Mouse (Mus musculus) liver, embryonic 16.5 days (tissue): ENCODE measurements around the gene Jmy. TPM values are rescaled to one million over a fixed set of nuclear protein-coding genes. Genes with fewer than 3 reads are reported as not detected.

Experiments used
- ATAC-seq: fragments of 200-750 bp; cut with Nextera tagmentation; 2 replicates; pipeline ENCODE4 v1.8.0; 2017; ENCODE audit warnings: low read depth, mild to moderate bottlenecking, moderate number of reproducible peaks, moderate library complexity
- H3K27ac ChIP-seq: fragments of 300-500 bp; sonication (generic); 2 replicates; pipeline ENCODE4 v1.5.1; 2014; ENCODE audit warnings: mild to moderate bottlenecking, low read length
- H3K27me3 ChIP-seq: fragments of 300-500 bp; sonication (generic); 2 replicates; pipeline ENCODE4 v1.6.1; 2014; ENCODE audit warnings: low read depth, low read length, mixed read lengths; ENCODE audit not compliant: control insufficient read depth, insufficient read depth
- H3K36me3 ChIP-seq: fragments of 300-500 bp; sonication (generic); 2 replicates; pipeline ENCODE4 v1.6.1; 2014; ENCODE audit warnings: mild to moderate bottlenecking; ENCODE audit not compliant: control insufficient read depth, insufficient read depth
- H3K4me1 ChIP-seq: fragments of 300-500 bp; sonication (generic); 2 replicates; pipeline ENCODE4 v1.6.1; 2014; ENCODE audit warnings: low read depth, low read length, mixed read lengths; ENCODE audit not compliant: control insufficient read depth
- H3K4me2 ChIP-seq: fragments of 300-500 bp; sonication (generic); 2 replicates; pipeline ENCODE4 v1.6.1; 2014; ENCODE audit warnings: low read depth, low read length, mixed read lengths
- H3K4me3 ChIP-seq: fragments of 300-500 bp; sonication (generic); 2 replicates; pipeline ENCODE4 v1.5.1; 2014; ENCODE audit warnings: low read depth, mild to moderate bottlenecking, low read length
- H3K9ac ChIP-seq: fragments of 300-500 bp; sonication (generic); 2 replicates; pipeline ENCODE4 v1.6.1; 2014; ENCODE audit warnings: low read depth, low read length
- H3K9me3 ChIP-seq: fragments of 300-500 bp; sonication (generic); replicated peaks from 2 replicates; pipeline ENCODE4 v1.6.1; 2016; ENCODE audit warnings: low read length; ENCODE audit not compliant: control insufficient read depth
- WGBS: fragments of 180-500 bp; shearing (Covaris S2); extraction: QIAGEN DNeasy Blood & Tissue Kit; methylation state at CpG from one replicate; pipeline ENCODE4 v1.1.7; 2014; ENCODE audit not compliant: insufficient replicate concordance; 5-methylcytosine and 5-hydroxymethylcytosine counted together
- polyA plus RNA-seq: library from polyadenylated mRNA; unstranded; fragments of >200 nt; fragmentation: Nextera tagmentation; extraction: Ambion mirVana; gene quantifications from 2 replicates; pipeline ENCODE4 v1.2.1, GENCODE M21; 2015

Gene Jmy
- polyA plus RNA-seq, 1 experiment from 2014 or later = 1.3 TPM

- peaks cover 36% of the 10 kb centered on the region for H3K4me1 ChIP-seq
Observed at GRCm38 (mm10) chr13:93389242-93389625, 110.4 kb downstream of the Jmy start.

GRCm38 (mm10) chr13:93388594-93389241 lies 110.9 kb downstream of the Jmy start:
- ATAC-seq = peak; percentile 99
- H3K4me2 ChIP-seq = peak overlapping the region; percentile 64
- peak overlapping the region; percentile 54; the same call in 1 of the 2 replicates for H3K9ac ChIP-seq

More at GRCm38 (mm10) chr13:93389242-93389625, 110.4 kb downstream of the Jmy start:
- no peaks in the 10 kb centered on the region for H3K27me3 ChIP-seq
- H3K36me3 ChIP-seq = peaks cover 3% of the 10 kb centered on the region; the same call in 1 of the 2 replicates
- peak overlapping the region; percentile 34 for H3K9ac ChIP-seq
- no peak for ATAC-seq
- no peaks in the 10 kb centered on the region for H3K9me3 ChIP-seq
- peak overlapping the region; percentile 64; the same call in 1 of the 2 replicates for H3K4me2 ChIP-seq
- H3K27ac ChIP-seq = peak overlapping the region; percentile 96
- 30% methylated on average over 2 of the region's 2 CpGs for WGBS
- no peak overlapping the region for H3K4me3 ChIP-seq

GRCm38 (mm10) chr13:93387440-93387839 lies 112.2 kb downstream of the Jmy start:
- no peaks in the 10 kb centered on the region for H3K9me3 ChIP-seq
- no peaks in the 10 kb centered on the region for H3K36me3 ChIP-seq
- no peak overlapping the region for H3K4me3 ChIP-seq
- 0 out of 2 replicates have a peak overlapping the region, but pooled peaks have one; percentile 31 for H3K9ac ChIP-seq
- peak overlapping the region; percentile 85 for H3K27ac ChIP-seq
- no peak for ATAC-seq
- no peak overlapping the region for H3K4me2 ChIP-seq
- H3K27me3 ChIP-seq = no peaks in the 10 kb centered on the region
- peaks cover 48% of the 10 kb centered on the region for H3K4me1 ChIP-seq
- 82% methylated on average over 5 of the region's 5 CpGs for WGBS

More at GRCm38 (mm10) chr13:93388594-93389241, 110.9 kb downstream of the Jmy start:
- peak overlapping the region; percentile 33 for H3K4me3 ChIP-seq
- 19% methylated on average over 7 of the region's 7 CpGs for WGBS
- H3K36me3 ChIP-seq = peaks cover 2% of the 10 kb centered on the region; the same call in 1 of the 2 replicates
- H3K27ac ChIP-seq = peak overlapping the region; percentile 96
- H3K4me1 ChIP-seq = peaks cover 40% of the 10 kb centered on the region
- no peaks in the 10 kb centered on the region for H3K9me3 ChIP-seq
- no peaks in the 10 kb centered on the region for H3K27me3 ChIP-seq

GRCm38 (mm10) chr13:93385147-93385546 lies 114.5 kb downstream of the Jmy start:
- peak overlapping the region; percentile 33; the same call in 1 of the 2 replicates for H3K27ac ChIP-seq

GRCm38 (mm10) chr13:93384481-93384880 lies 115.1 kb downstream of the Jmy start:
- H3K4me3 ChIP-seq = no peak overlapping the region
- WGBS = 63% methylated on average over 1 of the region's 1 CpGs
- H3K27me3 ChIP-seq = no peaks in the 10 kb centered on the region
- H3K36me3 ChIP-seq = no peaks in the 10 kb centered on the region
- peak overlapping the region; percentile 33; the same call in 1 of the 2 replicates for H3K27ac ChIP-seq
- H3K9ac ChIP-seq = no peak overlapping the region
- peaks cover 56% of the 10 kb centered on the region for H3K4me1 ChIP-seq
- no peaks in the 10 kb centered on the region for H3K9me3 ChIP-seq
- ATAC-seq = no peak
- H3K4me2 ChIP-seq = no peak overlapping the region

More at GRCm38 (mm10) chr13:93385147-93385546, 114.5 kb downstream of the Jmy start:
- H3K9me3 ChIP-seq = no peaks in the 10 kb centered on the region
- H3K4me3 ChIP-seq = no peak overlapping the region
- 62% methylated on average over 1 of the region's 1 CpGs for WGBS
- no peaks in the 10 kb centered on the region for H3K36me3 ChIP-seq
- no peak for ATAC-seq
- H3K4me1 ChIP-seq = peaks cover 57% of the 10 kb centered on the region
- no peak overlapping the region for H3K9ac ChIP-seq
- no peak overlapping the region for H3K4me2 ChIP-seq
- no peaks in the 10 kb centered on the region for H3K27me3 ChIP-seq

- H3K27ac ChIP-seq = peak overlapping the region; percentile 79
- no peak for ATAC-seq
- no peak overlapping the region for H3K4me3 ChIP-seq
- no peaks in the 10 kb centered on the region for H3K36me3 ChIP-seq
- no peaks in the 10 kb centered on the region for H3K27me3 ChIP-seq
- WGBS = 77% methylated on average over 2 of the region's 2 CpGs
- no peak overlapping the region for H3K9ac ChIP-seq
- H3K4me2 ChIP-seq = no peak overlapping the region
- H3K4me1 ChIP-seq = peaks cover 57% of the 10 kb centered on the region
- no peaks in the 10 kb centered on the region for H3K9me3 ChIP-seq
Observed at GRCm38 (mm10) chr13:93383620-93384019, 116.0 kb downstream of the Jmy start.

GRCm38 (mm10) chr13:93383092-93383491 lies 116.5 kb downstream of the Jmy start:
- peak; percentile 25 for ATAC-seq
- 35% methylated on average over 5 of the region's 5 CpGs for WGBS
- no peak overlapping the region for H3K4me2 ChIP-seq
- H3K9me3 ChIP-seq = no peaks in the 10 kb centered on the region
- H3K27ac ChIP-seq = peak overlapping the region; percentile 79
- H3K4me3 ChIP-seq = no peak overlapping the region
- peaks cover 61% of the 10 kb centered on the region for H3K4me1 ChIP-seq
- no peaks in the 10 kb centered on the region for H3K36me3 ChIP-seq
- no peaks in the 10 kb centered on the region for H3K27me3 ChIP-seq
- H3K9ac ChIP-seq = no peak overlapping the region

- H3K9ac ChIP-seq = peak overlapping the region; percentile 47; the same call in 1 of the 2 replicates
Observed at GRCm38 (mm10) chr13:93381301-93381700, 118.3 kb downstream of the Jmy start.

GRCm38 (mm10) chr13:93380399-93381063 lies 119.1 kb downstream of the Jmy start:
- no peaks in the 10 kb centered on the region for H3K9me3 ChIP-seq
- ATAC-seq = peak; percentile 52
- no peaks in the 10 kb centered on the region for H3K27me3 ChIP-seq
- peaks cover 50% of the 10 kb centered on the region for H3K4me1 ChIP-seq
- peak overlapping the region; percentile 32; the same call in 1 of the 2 replicates for H3K9ac ChIP-seq
- H3K27ac ChIP-seq = peak overlapping the region; percentile 91
- 0 out of 2 replicates have a peak overlapping the region, but pooled peaks have one; percentile 15 for H3K4me2 ChIP-seq
- H3K36me3 ChIP-seq = no peaks in the 10 kb centered on the region
- WGBS = 51% methylated on average over 8 of the region's 8 CpGs
- H3K4me3 ChIP-seq = no peak overlapping the region

More at GRCm38 (mm10) chr13:93381301-93381700, 118.3 kb downstream of the Jmy start:
- no peaks in the 10 kb centered on the region for H3K27me3 ChIP-seq
- H3K4me2 ChIP-seq = peak overlapping the region; percentile 55
- H3K36me3 ChIP-seq = no peaks in the 10 kb centered on the region
- peak overlapping the region; percentile 91 for H3K27ac ChIP-seq
- H3K4me1 ChIP-seq = peaks cover 52% of the 10 kb centered on the region
- H3K9me3 ChIP-seq = no peaks in the 10 kb centered on the region
- 13% methylated on average over 1 of the region's 1 CpGs for whole genome bisulfite sequencing
- no peak overlapping the region for H3K4me3 ChIP-seq
- ATAC-seq = peak; percentile 91
